Mouse (Mus musculus) ES-E14 (cell line): ENCODE measurements around the gene Qars.

Experiments
- CHD2 ChIP-seq: IDR thresholded peaks from 2 replicates; pipeline ENCODE4 v1.6.1; 2014; ENCODE audit warnings: mild to moderate bottlenecking, low read depth, low read length, inconsistent platforms
- HCFC1 ChIP-seq: IDR thresholded peaks from 2 replicates; pipeline ENCODE4 v1.6.1; 2012; ENCODE audit warnings: low read length, inconsistent platforms, borderline replicate concordance; ENCODE audit not compliant: insufficient read depth
- ZNF384 ChIP-seq: IDR thresholded peaks from 2 replicates; pipeline ENCODE4 v1.6.1; 2012; ENCODE audit warnings: low read depth, low read length, inconsistent platforms

GRCm38 (mm10) chr9:108560227-108560841 lies 52.8 kb downstream of the Qars start, which contains the start of gene Impdh2:
- TF ChIP-seq HCFC1 (no peak), CHD2 (no peak), ZNF384 (no peak)
